Mouse (Mus musculus): ENCODE measurements around the gene Usp49.
A peak's percentile ranks its signal among the peaks of the same experiment; 100 is the strongest.
"Not testable (repeated sequence)": the region's sequence is repeated elsewhere in the genome, so short reads cannot be mapped to it uniquely, and the experiment has no call there.

The Usp49 gene

GRCm38 (mm10) chr17:47651953-47652352 is 21.5 kb downstream of the Usp49 start:
- no peak for DNase-seq

- DNase-seq, result not testable (repeated sequence)
These were observed 23.9 kb downstream of the Usp49 start for GRCm38 (mm10) chr17:47654346-47654745.

GRCm38 (mm10) chr17:47655697-47656096 is 25.2 kb downstream of the Usp49 start:
- DNase-seq, result no peak

GRCm38 (mm10) chr17:47657901-47658300 is 27.4 kb downstream of the Usp49 start:
- no peak for DNase-seq

GRCm38 (mm10) chr17:47658741-47659243 is 28.3 kb downstream of the Usp49 start:
- DNase-seq, result no peak

- no peak for DNase-seq
These were observed 32.7 kb downstream of the Usp49 start for GRCm38 (mm10) chr17:47663009-47663713.

GRCm38 (mm10) chr17:47664474-47664873 is 34.0 kb downstream of the Usp49 start:
- no peak for DNase-seq

GRCm38 (mm10) chr17:47669166-47669565 is 38.7 kb downstream of the Usp49 start:
- no peak for DNase-seq

GRCm38 (mm10) chr17:47671988-47672310 is 41.5 kb downstream of the Usp49 start:
- peak in 1 of 2 experiments; percentile 17 for DNase-seq

GRCm38 (mm10) chr17:47672311-47673111 is 42.0 kb downstream of the Usp49 start:
- DNase-seq, result peak in 1 of 2 experiments; percentile 40

- peak; percentile 72 to 81 for DNase-seq
These were observed 46.1 kb downstream of the Usp49 start for GRCm38 (mm10) chr17:47676581-47676980.

GRCm38 (mm10) chr17:47678238-47678637 is 47.7 kb downstream of the Usp49 start:
- DNase-seq, result no peak

- DNase-seq, result no peak
These were observed 48.2 kb downstream of the Usp49 start for GRCm38 (mm10) chr17:47678702-47679101.

GRCm38 (mm10) chr17:47682836-47683235 is 52.3 kb downstream of the Usp49 start:
- DNase-seq, result no peak

- DNase-seq, result peak; percentile 96 to 97
These were observed 57.2 kb downstream of the Usp49 start for GRCm38 (mm10) chr17:47687409-47688343.

- DNase-seq, result no peak
These were observed 57.8 kb downstream of the Usp49 start, which contains the start of gene Tomm6 for GRCm38 (mm10) chr17:47688344-47688607. Gene Tomm6, minus strand, starts transcription at chr17:47688386.

- peak; percentile 71 to 82 for DNase-seq
These were observed 58.4 kb downstream of the Usp49 start, which contains the start of gene Frs3 for GRCm38 (mm10) chr17:47688608-47689575. Gene Frs3, plus strand, starts transcription at chr17:47689030.

- no peak for DNase-seq
These were observed 59.4 kb downstream of the Usp49 start for GRCm38 (mm10) chr17:47689894-47690293.

- DNase-seq, result no peak
These were observed 61.2 kb downstream of the Usp49 start for GRCm38 (mm10) chr17:47691650-47692049.

- DNase-seq, result no peak
These were observed 63.4 kb downstream of the Usp49 start for GRCm38 (mm10) chr17:47693671-47694441.

- DNase-seq, result no peak
These were observed 63.8 kb downstream of the Usp49 start, which contains the start of gene Gm21981 for GRCm38 (mm10) chr17:47694442-47694502. Gene Gm21981, minus strand, starts transcription at chr17:47694455.
